Mouse (Mus musculus) cortical plate, adult 2 months (tissue): ENCODE measurements around the gene Zfp423.

ENCODE experiments used
- CTCF ChIP-seq: fragments of 200-500 bp; IDR thresholded peaks from 2 replicates; pipeline ENCODE4 v1.5.1; 2011; ENCODE audit warnings: mild to moderate bottlenecking, control low read depth, low read length; ENCODE audit not compliant: insufficient read depth; ENCODE audit errors: extremely low read depth
- POLR2A ChIP-seq: fragments of 200-500 bp; IDR thresholded peaks from 2 replicates; pipeline ENCODE4 v1.6.1; 2011; ENCODE audit warnings: mild to moderate bottlenecking, low read length, control low read depth; ENCODE audit not compliant: insufficient read depth; ENCODE audit errors: extremely low read depth

GRCm38 (mm10) chr8:87847796-87848195 is 111.6 kb downstream of the Zfp423 start:
- TF ChIP-seq CTCF (no peak), POLR2A (no peak)
